Mouse (Mus musculus) midbrain, postnatal 0 days (tissue): ENCODE measurements around the gene Tlx1. TPM values are rescaled to one million over a fixed set of nuclear protein-coding genes. Genes with fewer than 3 reads are reported as not detected.

ENCODE experiments used
- ATAC-seq: fragments of 200-750 bp; cut with Nextera tagmentation; 2 replicates; pipeline ENCODE4 v1.8.0; 2017; ENCODE audit warnings: moderate number of reproducible peaks, mild to moderate bottlenecking, moderate TSS enrichment, moderate library complexity; ENCODE audit not compliant: low FRiP score
- DNase-seq: peaks from one replicate; pipeline ENCODE4 v3.0.0-alpha.2; 2015; ENCODE audit warnings: low spot score
- H3K27ac ChIP-seq: fragments of 300-500 bp; sonication (generic); 2 replicates; pipeline ENCODE4 v1.5.1; 2014; ENCODE audit warnings: low read depth, mild to moderate bottlenecking, low read length, mixed read lengths
- H3K27me3 ChIP-seq: fragments of 300-500 bp; sonication (generic); 2 replicates; pipeline ENCODE4 v1.6.1; 2014; ENCODE audit warnings: low read length, control low read depth, mixed read lengths; ENCODE audit not compliant: insufficient read depth
- H3K36me3 ChIP-seq: fragments of 300-500 bp; sonication (generic); 2 replicates; pipeline ENCODE4 v1.6.1; 2014; ENCODE audit warnings: low read length, control low read depth, mixed read lengths; ENCODE audit not compliant: insufficient read depth
- H3K4me1 ChIP-seq: fragments of 300-500 bp; sonication (generic); 2 replicates; pipeline ENCODE4 v1.6.1; 2014; ENCODE audit warnings: mild to moderate bottlenecking, control low read depth, antibody characterized with exemption, low read length, mixed read lengths; ENCODE audit not compliant: insufficient read depth
- H3K4me2 ChIP-seq: fragments of 300-500 bp; sonication (generic); 2 replicates; pipeline ENCODE4 v1.6.1; 2014; ENCODE audit warnings: low read depth, mild to moderate bottlenecking, low read length, mixed read lengths; ENCODE audit not compliant: poor library complexity, severe bottlenecking
- H3K4me3 ChIP-seq: fragments of 300-500 bp; sonication (generic); 2 replicates; pipeline ENCODE4 v1.5.1; 2014; ENCODE audit warnings: low read depth, mild to moderate bottlenecking, low read length, moderate library complexity
- H3K9ac ChIP-seq: fragments of 300-500 bp; sonication (generic); replicated peaks from 2 replicates; pipeline ENCODE4 v1.6.1; 2014; ENCODE audit warnings: mild to moderate bottlenecking, low read length, moderate library complexity, mixed read lengths; ENCODE audit not compliant: poor library complexity, severe bottlenecking
- H3K9me3 ChIP-seq: fragments of 300-500 bp; sonication (generic); 2 replicates; pipeline ENCODE4 v1.6.1; 2016; ENCODE audit warnings: low read length, control low read depth
- CTCF ChIP-seq: IDR thresholded peaks from 2 replicates; pipeline ENCODE4 v1.5.1; 2016; ENCODE audit warnings: antibody characterized with exemption, mild to moderate bottlenecking
- WGBS: fragments of 180-500 bp; shearing (Covaris S2); extraction: QIAGEN DNeasy Blood & Tissue Kit; methylation state at CpG from one replicate; pipeline ENCODE4 v1.1.7; 2014; 5-methylcytosine and 5-hydroxymethylcytosine counted together
- polyA plus RNA-seq: library from polyadenylated mRNA; unstranded; fragments of >200 nt; fragmentation: Nextera tagmentation; extraction: Ambion mirVana; gene quantifications from 2 replicates; pipeline ENCODE4 v1.2.1, GENCODE M21; 2015
- total RNA-seq: library from RNA; depleted of rRNA; stranded (reverse); fragments of >200 nt; gene quantifications from 2 replicates; pipeline ENCODE4 v1.2.3, GENCODE M21; 2014

The Tlx1 gene
- total and polyA plus RNA-seq, 2 experiments from 2014 or later, result not detected

DNA sequence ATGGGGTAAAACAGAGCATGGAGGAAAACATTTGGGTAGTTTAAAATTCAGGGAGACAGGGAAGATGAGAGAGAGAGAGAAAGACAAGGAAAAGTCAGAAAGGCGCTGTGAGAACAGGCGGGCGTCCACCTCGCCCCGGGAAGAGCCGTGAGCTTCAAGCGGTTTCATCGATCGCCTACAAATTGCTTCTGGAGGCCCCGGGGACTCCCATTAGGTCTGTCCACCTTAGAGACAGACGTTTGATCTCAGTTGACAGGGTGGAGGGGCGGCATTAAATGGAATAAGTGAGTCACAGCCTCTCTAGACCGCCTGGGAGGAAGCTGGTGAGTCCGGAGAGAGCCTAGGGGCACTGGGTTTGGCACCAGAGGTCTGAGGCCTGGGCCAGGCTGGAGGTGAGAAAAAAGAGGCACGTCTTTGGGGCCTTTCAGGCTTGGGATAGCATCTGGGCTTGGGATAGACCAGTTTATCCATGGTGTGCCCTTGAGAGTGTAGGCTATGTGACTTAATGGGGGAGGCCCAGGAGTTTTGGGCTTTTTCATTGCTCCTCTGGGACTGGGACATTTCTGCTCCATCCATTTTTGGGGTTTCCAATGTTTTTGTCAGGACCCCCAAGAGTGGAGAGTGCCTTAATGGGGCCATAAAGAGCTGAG lies 4.8 kb downstream of the Tlx1 start:
- no peak for ATAC-seq
- WGBS, result 2% methylated on average over 15 of the region's 15 CpGs
- peaks cover 5% of the 10 kb centered on the region; the same call in 1 of the 2 replicates for H3K4me1 ChIP-seq
- H3K4me2 ChIP-seq, result no peak overlapping the region
- no peak overlapping the region for H3K4me3 ChIP-seq
- no peak for DNase-seq
- H3K9ac ChIP-seq, result no peak overlapping the region
- no peaks in the 10 kb centered on the region for H3K9me3 ChIP-seq
- H3K36me3 ChIP-seq, result no peaks in the 10 kb centered on the region
- TF ChIP-seq CTCF, result no peak
- no peak overlapping the region for H3K27ac ChIP-seq
- peaks cover 90% of the 10 kb centered on the region for H3K27me3 ChIP-seq

- Histone ChIP-seq H3K4me3 (no peak overlapping the region), H3K9ac (no peak overlapping the region), H3K9me3 (no peaks in the 10 kb centered on the region), H3K36me3 (no peaks in the 10 kb centered on the region), H3K27ac (no peak overlapping the region), H3K4me2 (no peak overlapping the region), H3K4me1 (peaks cover 3% of the 10 kb centered on the region; the same call in 1 of the 2 replicates), H3K27me3 (peaks cover 90% of the 10 kb centered on the region)
- no peak for DNase-seq
- ATAC-seq, result no peak
- WGBS, result under 1% methylated on average over 25 of the region's 26 CpGs
- TF ChIP-seq CTCF, result no peak
Observed at GRCm38 (mm10) chr19:45155791-45156186, 5.3 kb downstream of the Tlx1 start.

DNA sequence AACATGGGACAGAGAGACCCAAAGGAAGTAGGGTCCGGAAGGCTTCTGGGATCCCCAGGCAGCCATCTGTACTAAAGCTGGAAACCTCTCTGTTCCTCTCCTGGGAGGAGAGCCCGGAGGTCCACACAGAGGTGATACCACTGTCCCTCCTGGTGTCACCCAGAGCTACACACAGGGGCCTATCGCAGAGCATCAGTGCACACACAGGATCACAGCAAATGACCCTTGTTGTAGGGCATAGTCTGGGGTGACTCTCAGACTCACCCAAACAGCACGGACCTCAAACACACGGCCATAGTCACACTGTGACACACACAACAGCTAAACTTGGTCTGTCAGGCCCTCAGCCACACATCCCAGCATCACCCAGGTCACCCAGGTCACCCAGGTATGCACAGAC lies 5.9 kb downstream of the Tlx1 start:
- no peaks in the 10 kb centered on the region for H3K36me3 ChIP-seq
- H3K4me1 ChIP-seq, result no peaks in the 10 kb centered on the region
- H3K4me3 ChIP-seq, result no peak overlapping the region
- no peak for TF ChIP-seq CTCF
- no peaks in the 10 kb centered on the region for H3K9me3 ChIP-seq
- DNase-seq (no peak), ATAC-seq (no peak)
- H3K27me3 ChIP-seq, result peaks cover 89% of the 10 kb centered on the region
- no peak overlapping the region for H3K27ac ChIP-seq
- no peak overlapping the region for H3K4me2 ChIP-seq
- WGBS, result 4% methylated on average over 5 of the region's 5 CpGs
- H3K9ac ChIP-seq, result no peak overlapping the region

- TF ChIP-seq CTCF, result no peak
Observed at GRCm38 (mm10) chr19:45158201-45158600, 7.7 kb downstream of the Tlx1 start.

DNA sequence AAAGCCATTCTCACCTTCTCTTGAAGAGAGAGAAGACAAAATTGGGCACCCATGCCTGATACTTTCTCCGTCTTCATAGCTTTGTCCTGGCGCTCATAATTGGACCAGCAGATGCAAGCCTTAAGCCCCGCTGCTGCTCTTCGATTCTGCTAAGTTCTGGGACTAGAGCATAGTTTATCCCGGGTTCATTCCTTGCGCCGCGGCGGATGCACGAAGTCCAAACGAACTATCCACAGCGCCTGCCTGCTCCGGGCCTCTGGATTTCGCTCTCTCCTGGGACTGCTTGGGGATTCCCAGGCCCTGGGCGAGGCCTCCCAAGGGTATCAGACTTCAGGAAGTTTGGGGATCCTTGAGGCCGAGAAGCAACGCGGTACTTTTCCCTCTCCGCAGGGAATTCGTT lies 8.4 kb downstream of the Tlx1 start:
- H3K4me3 ChIP-seq, result no peak overlapping the region
- no peaks in the 10 kb centered on the region for H3K4me1 ChIP-seq
- ATAC-seq (no peak), DNase-seq (no peak)
- H3K27ac ChIP-seq, result no peak overlapping the region
- peaks cover 92% of the 10 kb centered on the region for H3K27me3 ChIP-seq
- H3K36me3 ChIP-seq, result no peaks in the 10 kb centered on the region
- TF ChIP-seq CTCF, result no peak
- H3K4me2 ChIP-seq, result no peak overlapping the region
- H3K9ac ChIP-seq, result no peak overlapping the region
- WGBS, result under 1% methylated on average over 20 of the region's 20 CpGs
- no peaks in the 10 kb centered on the region for H3K9me3 ChIP-seq

More at GRCm38 (mm10) chr19:45158201-45158600, 7.7 kb downstream of the Tlx1 start:
- ATAC-seq, result no peak
- Histone ChIP-seq H3K4me2 (no peak overlapping the region), H3K36me3 (no peaks in the 10 kb centered on the region), H3K27ac (no peak overlapping the region), H3K4me3 (no peak overlapping the region), H3K9ac (no peak overlapping the region), H3K4me1 (no peaks in the 10 kb centered on the region), H3K27me3 (peaks cover 90% of the 10 kb centered on the region), H3K9me3 (no peaks in the 10 kb centered on the region)
- no peak for DNase-seq
- 3% methylated on average over 4 of the region's 4 CpGs for WGBS

- TF ChIP-seq CTCF, result no peak
- Histone ChIP-seq H3K9me3 (no peaks in the 10 kb centered on the region), H3K27ac (no peak overlapping the region), H3K4me2 (no peak overlapping the region), H3K4me1 (no peaks in the 10 kb centered on the region), H3K36me3 (no peaks in the 10 kb centered on the region), H3K9ac (no peak overlapping the region), H3K27me3 (peaks cover 93% of the 10 kb centered on the region), H3K4me3 (no peak overlapping the region)
- no peak for ATAC-seq
- WGBS, result 3% methylated on average over 5 of the region's 5 CpGs
- DNase-seq, result no peak
Observed at GRCm38 (mm10) chr19:45159491-45159890, 9.0 kb downstream of the Tlx1 start.
